Mouse (Mus musculus) lung, postnatal 14 days (tissue): ENCODE data around the gene Chrm4.

Source experiments
- DNase-seq: peaks from one replicate; pipeline ENCODE4 v3.0.0; 2021

Gene Chrm4

DNA sequence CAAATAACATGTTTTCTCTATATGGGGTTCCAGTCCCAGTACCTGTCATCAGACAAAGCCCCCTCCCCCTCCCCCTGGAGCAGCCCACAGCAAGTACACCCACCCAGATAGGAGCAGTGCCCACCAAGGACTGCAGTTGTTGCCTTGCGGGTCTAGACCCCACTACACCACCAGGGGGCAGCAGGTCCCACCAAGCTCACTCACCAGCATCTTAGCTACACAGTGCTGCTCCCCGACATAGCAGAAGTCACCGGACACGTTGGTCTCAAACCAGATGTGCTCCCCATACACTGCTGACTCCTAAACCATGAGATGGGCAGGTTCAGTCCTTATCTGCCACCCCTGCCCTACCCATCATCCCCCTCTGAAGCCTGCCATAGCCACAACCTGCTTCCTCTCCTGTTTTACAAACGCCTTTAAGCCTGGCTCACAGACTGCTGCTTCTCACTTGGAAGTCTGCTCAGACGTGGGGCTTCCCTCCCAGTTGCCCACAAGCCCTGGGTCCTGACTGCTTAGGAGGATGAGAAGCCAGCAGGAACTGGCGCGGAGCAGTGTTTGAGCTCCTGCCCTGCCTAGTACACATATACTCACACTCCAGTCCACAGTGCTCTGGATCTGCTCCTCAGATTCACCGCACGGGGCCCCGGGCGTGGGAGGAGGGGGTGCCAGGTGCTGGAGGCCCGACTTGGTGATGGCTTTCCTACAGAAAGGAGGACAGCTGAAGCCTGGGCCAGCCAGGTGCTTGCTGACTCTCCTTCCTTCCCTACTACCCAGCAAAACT is 17.3 kb downstream of the Chrm4 start:
- DNase-seq: peak; percentile 86

DNA sequence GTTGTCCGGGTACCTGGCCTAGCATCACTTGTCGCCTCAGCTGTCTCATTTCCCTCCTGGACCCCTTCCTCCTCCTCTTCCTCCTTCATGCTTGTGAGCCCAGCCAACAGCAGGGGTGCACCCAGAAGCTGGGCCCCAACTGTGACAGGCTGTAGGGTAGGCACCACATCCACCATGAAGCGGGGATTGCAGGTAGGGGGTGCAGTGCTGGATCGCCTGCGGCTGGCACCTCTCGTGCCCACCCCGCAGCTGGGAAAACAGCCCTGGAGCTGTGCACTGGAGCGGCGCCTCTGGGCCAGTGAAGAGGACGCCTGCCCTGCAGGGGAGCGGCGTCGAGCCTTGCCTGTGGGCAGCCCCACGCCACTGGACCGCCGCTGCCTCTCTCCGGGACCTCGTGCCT is 18.4 kb downstream of the Chrm4 start, which contains the start of gene Gm9821:
Gene Gm9821, plus strand, starts transcription at position 221 of the 400 bp plus-strand sequence.
- DNase-seq: no peak

DNA sequence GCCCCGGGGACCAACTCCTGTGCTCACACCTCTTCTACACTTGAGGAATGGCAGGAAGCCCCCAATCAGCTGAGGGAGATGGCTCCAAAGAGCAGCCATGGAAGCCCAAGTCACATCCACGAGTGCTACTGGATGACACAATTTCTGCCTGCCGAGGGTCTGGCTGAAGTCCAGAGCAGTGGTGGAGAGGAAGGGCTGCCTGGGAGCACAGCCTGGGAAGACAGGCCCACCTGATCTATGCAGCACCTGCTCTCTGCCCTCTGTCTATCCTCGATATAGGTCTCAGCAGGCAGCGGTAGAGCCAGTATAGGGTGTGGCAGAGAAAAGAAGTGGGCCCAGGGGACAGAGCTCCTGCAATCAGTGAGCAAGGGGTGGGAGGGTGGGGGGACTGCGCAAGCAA is 19.8 kb downstream of the Chrm4 start:
- DNase-seq: peak; percentile 45

- DNase-seq: no peak
These were observed 20.5 kb downstream of the Chrm4 start for GRCm38 (mm10) chr2:91947397-91948150.

- DNase-seq: peak; percentile 40
These were observed 21.1 kb downstream of the Chrm4 start for GRCm38 (mm10) chr2:91948151-91948509.

GRCm38 (mm10) chr2:91948792-91949241 is 21.8 kb downstream of the Chrm4 start:
- no peak for DNase-seq

DNA sequence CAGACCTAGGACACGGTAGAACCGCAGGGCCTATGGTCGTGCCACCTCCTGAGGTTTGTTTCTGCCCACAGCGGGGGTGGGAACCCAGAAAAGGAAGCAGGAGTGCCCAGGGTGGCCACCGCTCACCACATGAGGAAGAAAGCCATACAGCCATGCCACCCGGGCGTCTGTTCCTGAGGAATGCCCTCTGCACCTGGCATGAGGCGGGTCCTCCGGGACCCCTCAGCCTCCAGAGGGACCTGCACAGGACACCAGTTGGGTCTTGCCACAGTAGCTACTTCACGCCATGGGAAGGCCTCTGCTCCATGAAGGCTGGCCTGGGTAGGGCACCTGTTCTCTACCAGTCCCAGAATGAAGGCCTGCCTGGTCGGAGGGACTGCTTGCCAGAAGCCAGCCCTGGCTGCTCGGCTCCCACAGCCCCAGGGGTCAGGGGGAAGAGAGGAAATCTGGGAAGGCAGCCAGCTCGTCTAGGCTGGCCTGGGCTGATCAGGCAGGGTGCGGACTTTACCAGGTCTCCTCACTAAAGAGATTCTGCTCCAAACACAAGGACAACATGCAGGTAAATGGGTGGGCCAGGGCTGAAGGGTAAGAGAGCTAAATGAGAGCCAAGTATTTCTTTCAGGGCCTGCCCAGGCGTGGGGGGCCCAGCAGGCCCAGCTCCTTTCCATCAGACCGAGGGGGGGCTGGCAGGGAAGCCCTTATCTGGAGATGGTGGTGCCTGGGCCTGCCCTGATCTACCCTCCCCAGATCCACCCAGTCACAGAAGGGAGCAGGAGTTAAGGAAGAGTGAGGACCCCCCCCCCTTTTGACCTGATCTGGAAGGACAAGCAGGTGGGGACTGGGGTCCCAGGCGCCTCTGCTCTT is 22.6 kb downstream of the Chrm4 start:
- peak; percentile 54 for DNase-seq

- DNase-seq: peak; percentile 51
These were observed 23.4 kb downstream of the Chrm4 start for GRCm38 (mm10) chr2:91950275-91951085.

DNA sequence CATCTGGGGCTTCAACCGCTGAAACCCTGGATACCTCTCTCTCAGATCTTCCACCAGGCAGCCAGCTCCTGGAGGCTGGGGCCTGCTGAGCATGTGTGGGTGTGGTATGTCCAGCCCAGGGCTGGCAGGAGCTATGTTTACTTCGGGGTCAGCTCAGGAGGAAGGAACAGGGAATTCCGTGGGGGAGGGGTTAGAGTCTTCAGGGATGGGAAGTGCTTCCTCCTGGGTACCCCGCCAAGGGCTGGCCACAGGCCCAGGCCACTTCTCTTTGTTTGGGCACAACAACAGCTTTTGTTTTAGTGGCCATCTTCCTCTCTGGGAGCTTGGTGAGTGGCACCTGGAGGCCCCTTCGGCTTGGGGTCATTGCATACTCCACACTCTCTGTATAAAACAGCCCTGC is 26.8 kb downstream of the Chrm4 start:
- peak; percentile 90 for DNase-seq

- no peak for DNase-seq
These were observed 28.1 kb downstream of the Chrm4 start for GRCm38 (mm10) chr2:91955121-91955591.

GRCm38 (mm10) chr2:91955875-91956274 is 28.8 kb downstream of the Chrm4 start:
- DNase-seq: no peak

DNA sequence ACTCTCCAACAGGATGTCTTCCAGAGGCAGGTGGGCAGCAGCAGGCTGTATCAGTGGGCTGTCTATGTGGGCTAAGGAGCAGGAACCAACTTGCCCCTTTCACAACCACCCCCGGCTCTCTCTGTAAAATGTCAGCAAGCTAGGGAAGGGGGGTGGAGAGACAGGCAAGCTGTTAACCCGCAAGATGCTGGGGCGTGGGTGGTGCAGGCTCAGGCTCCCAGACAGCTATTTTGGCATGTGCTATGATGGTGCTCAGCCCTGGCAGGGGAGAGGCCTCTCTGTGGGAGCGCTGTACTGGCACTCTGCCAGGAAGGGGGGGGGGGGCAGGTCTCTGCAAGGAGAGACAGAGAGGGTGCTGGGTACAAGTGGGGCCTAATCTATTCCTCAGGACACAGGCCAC is 30.0 kb downstream of the Chrm4 start:
- DNase-seq: peak; percentile 28

GRCm38 (mm10) chr2:91958049-91958448 is 31.0 kb downstream of the Chrm4 start:
- no peak for DNase-seq

GRCm38 (mm10) chr2:91958701-91959457 is 31.8 kb downstream of the Chrm4 start:
- DNase-seq: peak; percentile 68

DNA sequence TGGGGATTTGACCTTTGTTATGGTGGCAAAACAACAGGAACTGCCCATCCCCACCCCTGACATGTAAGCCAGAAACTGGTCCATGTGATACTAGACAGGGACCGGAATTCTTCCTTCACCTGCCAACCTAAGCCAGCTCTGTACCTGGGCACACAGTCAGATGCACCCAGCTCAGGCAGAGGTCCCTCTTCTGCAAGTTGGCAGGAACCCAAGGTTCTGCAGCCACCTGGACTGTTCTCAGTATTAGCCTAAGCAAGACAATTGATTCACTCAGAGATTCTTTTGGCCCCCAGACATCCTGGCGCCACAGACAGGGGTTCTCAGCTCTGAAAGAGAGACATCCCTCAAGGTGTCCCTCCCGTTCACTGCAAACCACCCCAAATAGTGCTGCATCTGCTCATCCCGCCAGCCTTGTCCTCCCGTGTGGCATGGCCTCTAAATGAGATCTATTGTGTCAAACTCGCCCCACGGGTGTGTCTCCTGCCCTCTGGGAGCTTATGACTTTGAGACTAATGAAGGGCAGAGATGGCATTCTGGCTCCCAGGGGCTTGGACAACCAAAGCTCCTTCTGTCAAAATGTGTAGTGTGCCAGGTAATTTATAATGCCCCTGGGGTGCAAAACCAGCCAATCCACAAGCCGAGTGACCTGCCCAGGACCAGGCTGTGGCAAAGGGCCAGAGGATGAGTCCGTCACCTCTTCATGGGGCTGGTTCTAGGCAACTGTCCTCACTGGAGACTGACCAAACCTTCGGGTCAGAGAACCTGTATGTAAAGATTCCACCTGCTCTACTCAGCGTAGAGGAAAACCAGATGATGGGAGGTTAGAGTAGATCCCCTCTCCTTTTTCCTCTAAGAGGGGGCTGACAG is 32.7 kb downstream of the Chrm4 start:
- DNase-seq: no peak

GRCm38 (mm10) chr2:91960459-91960858 is 33.4 kb downstream of the Chrm4 start:
- no peak for DNase-seq

DNA sequence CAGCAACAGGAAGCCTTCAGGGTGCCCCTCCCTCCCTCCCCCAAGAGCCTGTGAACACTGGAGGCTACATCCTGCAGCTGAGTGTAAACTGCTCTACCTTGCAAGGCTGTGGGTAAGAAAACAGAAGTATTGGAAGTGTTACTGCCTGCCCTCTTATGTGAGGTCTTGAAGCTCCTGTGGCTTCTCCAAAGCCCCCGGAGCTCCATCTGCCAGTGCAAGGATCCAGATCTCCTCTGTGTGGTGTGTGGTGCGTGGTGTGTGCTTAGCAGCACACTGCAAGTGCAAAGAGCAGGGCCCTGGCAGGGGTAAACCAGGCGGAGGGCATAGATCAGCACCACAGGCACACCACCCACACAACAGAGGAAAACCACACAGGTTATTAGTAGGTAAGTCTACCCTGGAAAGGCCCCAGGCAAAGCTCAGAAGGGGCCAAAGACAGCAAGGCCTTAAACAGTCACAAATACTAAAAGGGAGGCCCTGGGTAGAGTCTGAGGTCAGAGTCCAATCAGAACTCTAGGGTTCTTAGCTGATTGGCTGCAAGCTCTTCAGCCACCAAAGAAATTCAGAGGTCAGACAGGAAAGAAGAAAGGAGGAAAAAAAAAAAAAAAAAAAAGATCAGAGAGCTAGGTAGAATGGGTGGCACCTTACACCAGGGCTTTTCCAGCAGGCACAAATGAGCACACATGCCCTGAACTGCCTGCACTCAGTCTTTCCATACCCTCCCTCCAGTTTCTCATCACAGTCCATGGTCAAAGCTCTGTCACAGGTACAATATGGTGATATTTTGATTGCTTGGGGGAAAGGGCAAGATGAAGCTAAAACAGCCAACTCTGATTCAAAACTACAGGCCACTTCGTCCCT is 35.1 kb downstream of the Chrm4 start:
- DNase-seq: no peak

DNA sequence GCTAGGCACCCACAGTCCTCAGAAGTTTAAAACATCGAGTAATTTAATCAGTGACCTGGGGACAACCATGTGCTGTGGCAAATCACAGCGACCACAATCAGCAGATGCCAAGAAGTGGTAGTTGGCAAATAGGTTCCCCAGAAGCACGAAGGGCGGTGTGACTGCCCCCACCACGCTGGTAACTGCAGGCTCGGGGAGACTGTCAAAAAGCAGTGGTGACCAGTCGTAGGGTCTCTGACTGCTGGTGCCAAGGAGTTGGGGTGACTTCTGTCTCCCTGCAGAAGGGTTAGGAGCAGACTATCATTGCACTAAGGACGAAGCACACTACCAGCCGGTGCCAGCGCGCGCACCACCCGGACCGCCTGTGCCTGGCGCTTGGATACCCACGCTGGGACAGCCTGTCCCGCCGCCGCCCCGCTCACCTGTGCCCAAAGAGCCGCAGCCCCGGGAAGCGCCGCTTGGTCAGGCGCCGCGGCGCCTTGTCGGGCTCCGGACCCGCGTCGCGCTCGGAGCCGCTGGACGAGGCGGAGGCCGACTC is 35.9 kb downstream of the Chrm4 start:
- peak; percentile 38 for DNase-seq

- peak; percentile 98 for DNase-seq
These were observed 36.4 kb downstream of the Chrm4 start for GRCm38 (mm10) chr2:91963443-91963932.
